Mouse (Mus musculus): ENCODE data around the gene Epb41l2. TPM values are rescaled to one million over a fixed set of nuclear protein-coding genes. Genes with fewer than 3 reads are reported as not detected.

Gene Epb41l2
- polyA plus RNA-seq, 1 experiment from 2014 or later: 45.5 TPM

- no peak for ATAC-seq (replicated peaks; ENCODE audit: low FRiP score, low read depth)
- Histone ChIP-seq H3K9me3 (replicated peaks; ENCODE audit: low read length) (no peaks in the 10 kb centered on the region), H3K4me3 (replicated peaks; ENCODE audit: low read depth, low read length) (no peak overlapping the region), H3K4me2 (ENCODE audit: low read length) (no peak overlapping the region), H3K36me3 (ENCODE audit: insufficient read depth, low read length) (no peaks in the 10 kb centered on the region), H3K27ac (peak overlapping the region; percentile 83), H3K9ac (ENCODE audit: low read depth, low read length) (no peak overlapping the region), H3K4me1 (replicated peaks; ENCODE audit: insufficient read depth, low read length) (peaks cover 6% of the 10 kb centered on the region; the same call in 1 of the 2 replicates), H3K27me3 (ENCODE audit: insufficient read depth, low read length) (no peaks in the 10 kb centered on the region)
- no peak for TF ChIP-seq CTCF (IDR thresholded peaks at IDR 0.05; ENCODE audit: low read depth)
- WGBS: 37% methylated on average over 7 of the region's 7 CpGs
- DNase-seq (ENCODE audit: low spot score): peak; percentile 40
Measured at GRCm38 (mm10) chr10:25427523-25427922, 67.9 kb downstream of the Epb41l2 start.

GRCm38 (mm10) chr10:25428658-25429057, 69.1 kb downstream of the Epb41l2 start:
- TF ChIP-seq CTCF (IDR thresholded peaks at IDR 0.05; ENCODE audit: low read depth): no peak
- DNase-seq (ENCODE audit: low spot score): no peak
- ATAC-seq (replicated peaks; ENCODE audit: low FRiP score, low read depth): no peak; the same call in 1 of the 2 replicates
- Histone ChIP-seq H3K9me3 (replicated peaks; ENCODE audit: low read length) (no peaks in the 10 kb centered on the region), H3K9ac (ENCODE audit: low read depth, low read length) (no peak overlapping the region), H3K36me3 (ENCODE audit: insufficient read depth, low read length) (no peaks in the 10 kb centered on the region), H3K27me3 (ENCODE audit: insufficient read depth, low read length) (no peaks in the 10 kb centered on the region), H3K4me2 (ENCODE audit: low read length) (no peak overlapping the region), H3K4me1 (replicated peaks; ENCODE audit: insufficient read depth, low read length) (peaks cover 9% of the 10 kb centered on the region), H3K27ac (no peak overlapping the region), H3K4me3 (replicated peaks; ENCODE audit: low read depth, low read length) (no peak overlapping the region)
- WGBS: 92% methylated on average over 5 of the region's 5 CpGs

GRCm38 (mm10) chr10:25429346-25429745, 69.7 kb downstream of the Epb41l2 start:
- Histone ChIP-seq H3K36me3 (ENCODE audit: insufficient read depth, low read length) (no peaks in the 10 kb centered on the region), H3K4me1 (replicated peaks; ENCODE audit: insufficient read depth, low read length) (peaks cover 11% of the 10 kb centered on the region), H3K4me3 (replicated peaks; ENCODE audit: low read depth, low read length) (no peak overlapping the region), H3K9me3 (replicated peaks; ENCODE audit: low read length) (no peaks in the 10 kb centered on the region), H3K27me3 (ENCODE audit: insufficient read depth, low read length) (no peaks in the 10 kb centered on the region), H3K9ac (ENCODE audit: low read depth, low read length) (no peak overlapping the region), H3K4me2 (ENCODE audit: low read length) (no peak overlapping the region), H3K27ac (no peak overlapping the region)
- DNase-seq (ENCODE audit: low spot score) (no peak), ATAC-seq (replicated peaks; ENCODE audit: low FRiP score, low read depth) (no peak)
- 87% methylated on average over 4 of the region's 4 CpGs for WGBS
- no peak for TF ChIP-seq CTCF (IDR thresholded peaks at IDR 0.05; ENCODE audit: low read depth)

GRCm38 (mm10) chr10:25430862-25431261, 71.3 kb downstream of the Epb41l2 start:
- 45% methylated on average over 6 of the region's 6 CpGs for WGBS
- no peaks in the 10 kb centered on the region for H3K36me3 ChIP-seq (ENCODE audit: insufficient read depth, low read length)
- DNase-seq (ENCODE audit: low spot score): no peak
- no peak overlapping the region for H3K4me2 ChIP-seq (ENCODE audit: low read length)
- H3K4me3 ChIP-seq (replicated peaks; ENCODE audit: low read depth, low read length): no peak overlapping the region
- no peak for TF ChIP-seq CTCF (IDR thresholded peaks at IDR 0.05; ENCODE audit: low read depth)
- no peaks in the 10 kb centered on the region for H3K27me3 ChIP-seq (ENCODE audit: insufficient read depth, low read length)
- H3K9ac ChIP-seq (ENCODE audit: low read depth, low read length): no peak overlapping the region
- no peak for ATAC-seq (replicated peaks; ENCODE audit: low FRiP score, low read depth)
- H3K9me3 ChIP-seq (replicated peaks; ENCODE audit: low read length): no peaks in the 10 kb centered on the region
- no peak overlapping the region for H3K27ac ChIP-seq
- H3K4me1 ChIP-seq (replicated peaks; ENCODE audit: insufficient read depth, low read length): peaks cover 11% of the 10 kb centered on the region

GRCm38 (mm10) chr10:25432351-25432750, 72.8 kb downstream of the Epb41l2 start:
- no peak overlapping the region for H3K4me3 ChIP-seq (replicated peaks; ENCODE audit: low read depth, low read length)
- peak overlapping the region; percentile 32; the same call in 1 of the 2 replicates for H3K4me2 ChIP-seq (ENCODE audit: low read length)
- ATAC-seq (replicated peaks; ENCODE audit: low FRiP score, low read depth) (no peak), DNase-seq (ENCODE audit: low spot score) (peak; percentile 85)
- H3K36me3 ChIP-seq (ENCODE audit: insufficient read depth, low read length): no peaks in the 10 kb centered on the region
- TF ChIP-seq CTCF (IDR thresholded peaks at IDR 0.05; ENCODE audit: low read depth): no peak
- H3K27me3 ChIP-seq (ENCODE audit: insufficient read depth, low read length): no peaks in the 10 kb centered on the region
- 0 out of 2 replicates have a peak overlapping the region, but pooled peaks have one; percentile 57 for H3K27ac ChIP-seq
- no peak overlapping the region for H3K9ac ChIP-seq (ENCODE audit: low read depth, low read length)
- no peaks in the 10 kb centered on the region for H3K9me3 ChIP-seq (replicated peaks; ENCODE audit: low read length)
- WGBS: 47% methylated on average over 10 of the region's 10 CpGs
- peaks cover 10% of the 10 kb centered on the region for H3K4me1 ChIP-seq (replicated peaks; ENCODE audit: insufficient read depth, low read length)

GRCm38 (mm10) chr10:25432938-25433337, 73.3 kb downstream of the Epb41l2 start:
- WGBS: 67% methylated on average over 5 of the region's 5 CpGs
- no peak for TF ChIP-seq CTCF (IDR thresholded peaks at IDR 0.05; ENCODE audit: low read depth)
- DNase-seq (ENCODE audit: low spot score) (no peak), ATAC-seq (replicated peaks; ENCODE audit: low FRiP score, low read depth) (no peak)
- Histone ChIP-seq H3K4me3 (replicated peaks; ENCODE audit: low read depth, low read length) (no peak overlapping the region), H3K9me3 (replicated peaks; ENCODE audit: low read length) (no peaks in the 10 kb centered on the region), H3K9ac (ENCODE audit: low read depth, low read length) (no peak overlapping the region), H3K27ac (0 out of 2 replicates have a peak overlapping the region, but pooled peaks have one; percentile 57), H3K27me3 (ENCODE audit: insufficient read depth, low read length) (no peaks in the 10 kb centered on the region), H3K4me1 (replicated peaks; ENCODE audit: insufficient read depth, low read length) (peaks cover 5% of the 10 kb centered on the region), H3K36me3 (ENCODE audit: insufficient read depth, low read length) (no peaks in the 10 kb centered on the region), H3K4me2 (ENCODE audit: low read length) (0 out of 2 replicates have a peak overlapping the region, but pooled peaks have one; percentile 32)

- peak overlapping the region; percentile 19; the same call in 1 of the 2 replicates for H3K27ac ChIP-seq
- TF ChIP-seq CTCF (IDR thresholded peaks at IDR 0.05; ENCODE audit: low read depth): no peak
- no peak overlapping the region for H3K4me3 ChIP-seq (replicated peaks; ENCODE audit: low read depth, low read length)
- no peaks in the 10 kb centered on the region for H3K9me3 ChIP-seq (replicated peaks; ENCODE audit: low read length)
- H3K4me2 ChIP-seq (ENCODE audit: low read length): no peak overlapping the region
- H3K36me3 ChIP-seq (ENCODE audit: insufficient read depth, low read length): no peaks in the 10 kb centered on the region
- 35% methylated on average over 3 of the region's 3 CpGs for WGBS
- H3K4me1 ChIP-seq (replicated peaks; ENCODE audit: insufficient read depth, low read length): peaks cover 5% of the 10 kb centered on the region
- H3K9ac ChIP-seq (ENCODE audit: low read depth, low read length): no peak overlapping the region
- DNase-seq (ENCODE audit: low spot score) (no peak), ATAC-seq (replicated peaks; ENCODE audit: low FRiP score, low read depth) (no peak)
- no peaks in the 10 kb centered on the region for H3K27me3 ChIP-seq (ENCODE audit: insufficient read depth, low read length)
Measured at GRCm38 (mm10) chr10:25433524-25433923, 73.9 kb downstream of the Epb41l2 start.
